Mouse (Mus musculus): Measurements from ENCODE around the gene Lrp1.

DNA sequence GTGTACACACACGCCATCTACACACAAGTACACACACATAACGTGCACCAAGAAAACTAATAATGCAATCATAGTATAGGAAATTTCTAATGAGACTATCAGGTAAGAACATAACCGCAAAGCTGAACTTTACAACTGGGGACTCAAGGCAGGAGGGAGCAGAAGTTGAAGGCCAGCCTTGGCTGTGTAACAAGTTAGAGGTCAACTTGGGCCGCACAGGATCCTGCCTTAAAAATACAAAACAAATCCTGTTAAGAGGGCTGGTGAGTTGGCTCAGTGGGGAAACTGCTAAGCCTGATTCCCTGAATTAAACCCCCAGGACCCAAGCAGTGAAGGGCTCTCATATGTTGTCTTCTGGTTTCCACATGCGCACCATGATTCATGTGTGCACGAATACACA is 18.8 kb downstream of the Lrp1 start:
- TF ChIP-seq POLR2A (IDR thresholded peaks at IDR 0.05; ENCODE audit: low read depth, low read length) (no peak), CTCF (IDR thresholded peaks at IDR 0.05; ENCODE audit: borderline replicate concordance, insufficient read depth, low read length) (no peak)

Data from embryonic fibroblast, embryonic 13.5 days (primary cell).